15 mouse cellular contexts compared by ENCODE assay signal in genomic region chr19:20310653-20311052, GRCm38 (mm10).
"Had no signal": no experiment of that assay in that cellular context is flagged by ENCODE, and none has a peak within 500 bp of the region (broad histone marks: within the 10 kb centered on the region; RNA-seq: fewer than 3 reads in every experiment).

No protein-coding gene starts in this region.

- H3K9me3 ChIP-seq: neural tube, embryonic 15.5 days; stomach, embryonic 15.5 days had no signal

- H3K27ac ChIP-seq: neural tube, embryonic 15.5 days; stomach, embryonic 15.5 days; stomach, postnatal 0 days had no signal

- H3K4me3 ChIP-seq: neural tube, embryonic 15.5 days; stomach, embryonic 15.5 days had no signal

- DNase-seq: retina, postnatal 1 day; right cerebral cortex, adult 18-20 months; right cerebral cortex, postnatal 14 days; right cerebral cortex, postnatal 25 days; right cerebral cortex, postnatal 4 days; spleen, adult 18-20 months; thymus, adult 18-20 months; thymus, adult 2 months; thymus, postnatal 14 days; thymus, postnatal 25 days; thymus, postnatal 36 days; thymus, postnatal 4 days had no signal

- H3K36me3 ChIP-seq: neural tube, embryonic 15.5 days; stomach, embryonic 15.5 days had no signal

- H3K4me1 ChIP-seq: neural tube, embryonic 15.5 days; stomach, embryonic 15.5 days had no signal

- H3K9ac ChIP-seq: neural tube, embryonic 15.5 days; stomach, embryonic 15.5 days had no signal

- H3K27me3 ChIP-seq: neural tube, embryonic 15.5 days; stomach, embryonic 15.5 days had no signal

- H3K4me2 ChIP-seq: neural tube, embryonic 15.5 days; stomach, embryonic 15.5 days had no signal
